Mouse (Mus musculus) kidney, postnatal 0 days (tissue): ENCODE data around the gene Myt1l. TPM values are rescaled to one million over a fixed set of nuclear protein-coding genes. Genes with fewer than 3 reads are reported as not detected.

Source experiments
- ATAC-seq: fragments of 200-750 bp; cut with Nextera tagmentation; replicated peaks from 2 replicates; pipeline ENCODE4 v1.8.0; 2017; ENCODE audit warnings: low read depth, moderate number of reproducible peaks, moderate TSS enrichment, moderate library complexity; ENCODE audit not compliant: low FRiP score
- DNase-seq: peaks from one replicate; pipeline ENCODE4 v3.0.0-alpha.2; 2016; ENCODE audit warnings: low spot score
- H3K27ac ChIP-seq: fragments of 300-500 bp; sonication (generic); 2 replicates; pipeline ENCODE4 v1.5.1; 2014; ENCODE audit warnings: mild to moderate bottlenecking
- H3K27me3 ChIP-seq: fragments of 300-500 bp; sonication (generic); 2 replicates; pipeline ENCODE4 v1.6.1; 2014; ENCODE audit warnings: low read length, mixed read lengths; ENCODE audit not compliant: insufficient read depth
- H3K36me3 ChIP-seq: fragments of 300-500 bp; sonication (generic); 2 replicates; pipeline ENCODE4 v1.6.1; 2014; ENCODE audit warnings: low read length, mixed read lengths; ENCODE audit not compliant: insufficient read depth
- H3K4me1 ChIP-seq: fragments of 300-500 bp; sonication (generic); replicated peaks from 2 replicates; pipeline ENCODE4 v1.6.1; 2014; ENCODE audit warnings: antibody characterized with exemption, low read length, mixed read lengths; ENCODE audit not compliant: insufficient read depth
- H3K4me2 ChIP-seq: fragments of 300-500 bp; sonication (generic); 2 replicates; pipeline ENCODE4 v1.6.1; 2014; ENCODE audit warnings: mild to moderate bottlenecking, low read length, moderate library complexity, mixed read lengths
- H3K4me3 ChIP-seq: fragments of 300-500 bp; sonication (generic); replicated peaks from 2 replicates; pipeline ENCODE4 v1.5.1; 2014; ENCODE audit warnings: low read depth, low read length
- H3K9ac ChIP-seq: fragments of 300-500 bp; sonication (generic); 2 replicates; pipeline ENCODE4 v1.6.1; 2014; ENCODE audit warnings: low read depth, low read length
- H3K9me3 ChIP-seq: fragments of 300-500 bp; sonication (generic); replicated peaks from 2 replicates; pipeline ENCODE4 v1.6.1; 2016; ENCODE audit warnings: low read length, inconsistent platforms, mixed read lengths
- CTCF ChIP-seq: IDR thresholded peaks from 2 replicates; pipeline ENCODE4 v1.5.1; 2016; ENCODE audit warnings: antibody characterized with exemption, low read depth, mild to moderate bottlenecking, moderate library complexity
- WGBS: fragments of 180-500 bp; shearing (Covaris S2); extraction: QIAGEN DNeasy Blood & Tissue Kit; methylation state at CpG from one replicate; pipeline ENCODE4 v1.1.7; 2014; 5-methylcytosine and 5-hydroxymethylcytosine counted together
- polyA plus RNA-seq: library from polyadenylated mRNA; unstranded; fragments of >200 nt; fragmentation: Nextera tagmentation; extraction: Ambion mirVana; gene quantifications from 2 replicates; pipeline ENCODE4 v1.2.1, GENCODE M21; 2015

Myt1l gene
- polyA plus RNA-seq, 1 experiment from 2014 or later, result 0.07 TPM

DNA sequence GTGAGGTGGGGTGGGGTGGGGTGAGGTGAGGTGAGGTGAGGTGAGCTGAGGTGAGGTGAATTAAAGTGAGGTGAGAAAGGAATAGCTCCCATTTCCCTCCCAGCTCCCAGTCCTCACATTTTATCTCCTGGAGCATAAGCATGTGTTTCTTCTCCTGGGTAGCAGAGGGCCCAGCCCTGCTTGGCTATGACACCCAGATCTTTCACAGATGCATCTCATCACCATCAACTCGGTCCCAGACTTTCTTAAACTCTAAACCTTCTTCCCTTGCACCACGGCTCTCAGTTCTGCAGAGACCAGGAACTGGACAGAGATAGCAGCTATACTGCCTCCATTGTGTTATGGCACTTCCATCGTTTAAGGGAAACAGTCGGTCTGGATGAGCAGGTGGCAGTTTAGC lies 172.9 kb downstream of the Myt1l start:
- Histone ChIP-seq H3K27ac (no peak overlapping the region), H3K9ac (no peak overlapping the region), H3K36me3 (no peaks in the 10 kb centered on the region), H3K4me1 (no peaks in the 10 kb centered on the region), H3K4me3 (no peak overlapping the region), H3K9me3 (no peaks in the 10 kb centered on the region), H3K27me3 (no peaks in the 10 kb centered on the region), H3K4me2 (no peak overlapping the region)
- ATAC-seq, result no peak
- no peak for TF ChIP-seq CTCF
- DNase-seq, result no peak
- 42% methylated on average over 4 of the region's 4 CpGs for WGBS

DNA sequence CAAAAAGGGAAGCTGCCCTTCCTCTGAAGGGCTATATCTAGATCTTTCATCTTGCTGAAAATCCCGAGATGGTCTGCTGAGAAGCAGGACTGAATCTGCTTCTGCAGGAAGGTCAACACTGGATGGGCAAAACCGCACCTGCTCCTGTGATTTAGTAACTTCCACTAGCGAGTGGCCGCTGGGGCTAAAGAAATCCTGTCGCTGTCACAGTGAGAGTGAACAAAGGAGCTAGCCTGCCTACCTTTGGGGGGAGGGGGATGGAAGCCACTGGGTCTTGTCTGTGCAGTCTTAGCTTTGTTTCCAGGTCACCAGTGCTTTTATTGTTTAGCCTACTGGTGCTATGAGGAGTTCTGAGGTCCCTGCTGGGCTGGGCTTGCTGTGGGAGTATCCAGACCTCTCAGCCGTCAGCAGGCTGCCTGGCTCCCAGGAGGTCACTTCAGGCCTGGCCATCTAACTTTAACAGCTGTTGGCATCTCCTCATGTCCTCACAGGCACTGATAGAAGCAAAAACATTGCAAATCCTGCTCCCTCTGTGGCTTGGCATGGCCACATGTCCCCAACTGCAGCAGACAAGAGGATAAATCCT lies 173.6 kb downstream of the Myt1l start:
- H3K9ac ChIP-seq, result no peak overlapping the region
- ATAC-seq, result no peak
- H3K4me2 ChIP-seq, result no peak overlapping the region
- TF ChIP-seq CTCF, result no peak
- H3K4me1 ChIP-seq, result no peaks in the 10 kb centered on the region
- DNase-seq, result no peak
- no peak overlapping the region for H3K27ac ChIP-seq
- H3K36me3 ChIP-seq, result no peaks in the 10 kb centered on the region
- 28% methylated on average over 6 of the region's 6 CpGs for WGBS
- no peak overlapping the region for H3K4me3 ChIP-seq
- no peaks in the 10 kb centered on the region for H3K27me3 ChIP-seq
- no peaks in the 10 kb centered on the region for H3K9me3 ChIP-seq

DNA sequence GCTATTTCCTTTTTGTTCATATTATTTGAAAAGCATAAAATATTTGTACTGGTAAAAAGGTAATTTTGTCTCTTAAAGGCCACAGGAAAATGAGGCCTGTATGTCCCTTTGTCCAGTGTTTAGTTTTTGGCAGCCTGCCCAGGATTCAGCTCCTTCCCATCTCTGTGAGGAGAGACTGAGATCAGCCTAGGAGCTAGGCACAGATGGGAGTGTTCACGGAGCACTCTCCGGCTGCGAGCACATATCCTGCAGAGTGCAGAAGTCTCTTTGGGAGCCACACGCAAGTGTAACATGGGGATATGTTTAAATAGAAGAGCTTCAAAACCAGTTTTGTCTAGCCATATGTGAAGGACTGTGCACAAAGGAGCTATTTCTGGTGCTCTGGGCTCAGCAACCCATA lies 174.4 kb downstream of the Myt1l start:
- peak; percentile 19 for DNase-seq
- WGBS, result 61% methylated on average over 4 of the region's 4 CpGs
- Histone ChIP-seq H3K4me2 (no peak overlapping the region), H3K4me1 (no peaks in the 10 kb centered on the region), H3K36me3 (no peaks in the 10 kb centered on the region), H3K27ac (no peak overlapping the region), H3K9me3 (no peaks in the 10 kb centered on the region), H3K27me3 (no peaks in the 10 kb centered on the region), H3K4me3 (no peak overlapping the region), H3K9ac (no peak overlapping the region)
- TF ChIP-seq CTCF, result no peak
- no peak for ATAC-seq

DNA sequence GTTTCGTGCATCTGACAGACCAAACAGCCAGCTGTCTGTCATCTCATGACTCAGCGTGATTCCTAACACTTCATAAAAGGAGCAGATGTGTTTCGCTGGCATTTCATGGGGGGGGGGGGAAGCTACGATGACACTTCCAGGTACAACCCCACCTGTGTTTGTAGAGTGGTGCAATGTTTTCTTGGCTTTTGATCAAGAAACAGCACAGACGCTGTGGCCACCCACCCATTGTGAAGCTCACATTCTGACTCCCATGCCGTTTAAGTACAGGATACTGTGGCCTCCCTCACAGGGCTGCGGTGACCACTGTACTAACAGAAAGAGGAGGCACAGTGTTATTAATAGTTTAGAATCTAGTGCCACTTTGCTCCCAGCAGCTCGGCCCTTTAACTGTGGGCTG lies 175.4 kb downstream of the Myt1l start:
- no peaks in the 10 kb centered on the region for H3K27me3 ChIP-seq
- H3K9me3 ChIP-seq, result no peaks in the 10 kb centered on the region
- WGBS, result 71% methylated on average over 8 of the region's 8 CpGs
- no peak for TF ChIP-seq CTCF
- no peaks in the 10 kb centered on the region for H3K4me1 ChIP-seq
- no peak overlapping the region for H3K27ac ChIP-seq
- H3K4me3 ChIP-seq, result no peak overlapping the region
- DNase-seq (no peak), ATAC-seq (no peak)
- no peaks in the 10 kb centered on the region for H3K36me3 ChIP-seq
- no peak overlapping the region for H3K9ac ChIP-seq
- no peak overlapping the region for H3K4me2 ChIP-seq

DNA sequence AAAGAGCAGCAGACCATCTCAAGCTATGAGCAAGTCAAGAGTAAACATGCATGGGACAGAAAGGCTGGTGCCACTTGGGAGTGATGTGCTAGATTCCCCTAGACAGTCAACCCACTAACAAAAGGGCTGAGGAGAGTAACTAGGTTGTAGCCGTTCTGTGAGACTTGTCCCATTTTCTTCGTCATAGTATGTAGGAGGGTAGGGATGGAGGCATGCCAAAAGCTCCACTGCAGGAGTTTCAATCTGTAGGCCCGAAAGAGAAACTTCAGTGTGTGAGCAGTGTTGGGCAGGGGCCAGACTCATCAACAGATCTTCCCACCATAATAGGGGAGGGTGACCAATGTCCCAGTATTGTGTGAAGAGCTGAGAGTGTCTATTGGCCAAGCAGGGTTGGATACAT lies 178.9 kb downstream of the Myt1l start:
- H3K4me2 ChIP-seq, result no peak overlapping the region
- H3K9ac ChIP-seq, result no peak overlapping the region
- TF ChIP-seq CTCF, result no peak
- H3K27me3 ChIP-seq, result no peaks in the 10 kb centered on the region
- no peaks in the 10 kb centered on the region for H3K36me3 ChIP-seq
- ATAC-seq (no peak), DNase-seq (no peak)
- no peaks in the 10 kb centered on the region for H3K9me3 ChIP-seq
- no peaks in the 10 kb centered on the region for H3K4me1 ChIP-seq
- H3K27ac ChIP-seq, result no peak overlapping the region
- 82% methylated on average over 3 of the region's 3 CpGs for WGBS
- no peak overlapping the region for H3K4me3 ChIP-seq

DNA sequence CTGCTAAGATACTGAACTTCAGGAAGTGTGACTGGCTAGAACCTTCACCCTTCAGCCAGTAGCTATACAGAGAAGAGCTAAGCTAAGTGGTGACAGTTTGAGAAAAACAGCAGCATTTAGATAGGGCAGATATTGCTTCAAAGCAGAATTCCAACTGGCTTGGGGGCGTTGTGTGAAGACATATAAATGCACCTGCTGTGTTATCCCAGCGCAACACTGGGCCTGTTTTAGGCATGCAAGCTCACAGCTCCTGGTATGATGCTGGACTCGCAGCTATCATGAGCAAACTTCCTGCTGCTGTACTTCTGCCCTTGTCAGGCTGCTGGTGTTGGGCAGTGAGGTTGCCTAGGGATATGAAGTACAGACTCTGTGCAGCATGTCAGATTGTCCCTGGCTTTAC lies 180.0 kb downstream of the Myt1l start:
- WGBS, result 81% methylated on average over 3 of the region's 3 CpGs
- no peak for DNase-seq
- H3K9ac ChIP-seq, result no peak overlapping the region
- H3K4me3 ChIP-seq, result no peak overlapping the region
- H3K36me3 ChIP-seq, result no peaks in the 10 kb centered on the region
- no peaks in the 10 kb centered on the region for H3K9me3 ChIP-seq
- H3K4me1 ChIP-seq, result no peaks in the 10 kb centered on the region
- H3K27ac ChIP-seq, result no peak overlapping the region
- no peaks in the 10 kb centered on the region for H3K27me3 ChIP-seq
- H3K4me2 ChIP-seq, result no peak overlapping the region
- ATAC-seq, result no peak
- TF ChIP-seq CTCF, result no peak
